Mouse (Mus musculus): ENCODE data around the gene Taar9. TPM values are rescaled to one million over a fixed set of nuclear protein-coding genes. Genes with fewer than 3 reads are reported as not detected.
"Not testable (repeated sequence)": the region's sequence is repeated elsewhere in the genome, so short reads cannot be mapped to it uniquely, and the experiment has no call there.

The Taar9 gene
- polyA plus RNA-seq, 1 experiment from 2014 or later, result not detected

GRCm38 (mm10) chr10:24074751-24075150, 34.6 kb downstream of the Taar9 start:
- not testable (repeated sequence) for H3K27ac ChIP-seq (replicated peaks); H3K9me3 ChIP-seq (replicated peaks); H3K4me3 ChIP-seq (replicated peaks); H3K9ac ChIP-seq (replicated peaks); H3K4me2 ChIP-seq; H3K27me3 ChIP-seq (replicated peaks); H3K4me1 ChIP-seq; H3K36me3 ChIP-seq; ATAC-seq (ENCODE audit: low FRiP score)
- 69% methylated on average over 2 of the region's 2 CpGs for WGBS

GRCm38 (mm10) chr10:24058986-24059385, 50.3 kb downstream of the Taar9 start:
- 84% methylated on average over 3 of the region's 3 CpGs for WGBS
- Histone ChIP-seq H3K9me3 (replicated peaks) (no peaks in the 10 kb centered on the region), H3K36me3 (no peaks in the 10 kb centered on the region), H3K4me2 (no peak overlapping the region), H3K4me1 (no peaks in the 10 kb centered on the region), H3K27me3 (replicated peaks) (no peaks in the 10 kb centered on the region), H3K4me3 (replicated peaks) (no peak overlapping the region), H3K9ac (replicated peaks) (no peak overlapping the region), H3K27ac (replicated peaks) (no peak overlapping the region)
- no peak for ATAC-seq (ENCODE audit: low FRiP score)

Other genes starting within 250 kb of the Taar9 start
- gene Vnn1, start 214.8 kb downstream of the Taar9 start, polyA plus RNA-seq (2015; fragmentation: Nextera tagmentation; extraction: Ambion mirVana), result 0.32 and 0.61 TPM in 2 replicates
- not detected in 2 replicates for gene Taar1, start 189.2 kb downstream of the Taar9 start, polyA plus RNA-seq (2015; fragmentation: Nextera tagmentation; extraction: Ambion mirVana)
- gene Taar2, start 171.0 kb downstream of the Taar9 start, polyA plus RNA-seq (2015; fragmentation: Nextera tagmentation; extraction: Ambion mirVana), result not detected in 2 replicates
- gene Taar3, start 160.0 kb downstream of the Taar9 start, polyA plus RNA-seq (2015; fragmentation: Nextera tagmentation; extraction: Ambion mirVana), result not detected in 2 replicates
- gene Taar4, start 149.0 kb downstream of the Taar9 start, polyA plus RNA-seq (2015; fragmentation: Nextera tagmentation; extraction: Ambion mirVana), result not detected in 2 replicates
- 0.18 TPM in 1 of 2 replicates, not detected in the other for gene Taar5, start 138.8 kb downstream of the Taar9 start, polyA plus RNA-seq (2015; fragmentation: Nextera tagmentation; extraction: Ambion mirVana)
- not detected in 2 replicates for gene Taar6, start 123.9 kb downstream of the Taar9 start, polyA plus RNA-seq (2015; fragmentation: Nextera tagmentation; extraction: Ambion mirVana)
- not detected in 2 replicates for gene Taar7a, start 116.1 kb downstream of the Taar9 start, polyA plus RNA-seq (2015; fragmentation: Nextera tagmentation; extraction: Ambion mirVana)
- gene Taar7b, start 109.6 kb downstream of the Taar9 start, polyA plus RNA-seq (2015; fragmentation: Nextera tagmentation; extraction: Ambion mirVana), result not detected in 2 replicates
- gene Taar7d, start 82.3 kb downstream of the Taar9 start, polyA plus RNA-seq (2015; fragmentation: Nextera tagmentation; extraction: Ambion mirVana), result not detected in 2 replicates
- gene Taar7e, start 71.9 kb downstream of the Taar9 start, polyA plus RNA-seq (2015; fragmentation: Nextera tagmentation; extraction: Ambion mirVana), result not detected in 2 replicates
- not detected in 2 replicates for gene Taar7f, start 60.0 kb downstream of the Taar9 start, polyA plus RNA-seq (2015; fragmentation: Nextera tagmentation; extraction: Ambion mirVana)
- gene Taar8a, start 33.0 kb downstream of the Taar9 start, polyA plus RNA-seq (2015; fragmentation: Nextera tagmentation; extraction: Ambion mirVana), result not detected in 2 replicates
- gene Taar8b, start 17.2 kb downstream of the Taar9 start, polyA plus RNA-seq (2015; fragmentation: Nextera tagmentation; extraction: Ambion mirVana), result not detected in 2 replicates
- not detected in 2 replicates for gene Taar8c, start 7.6 kb downstream of the Taar9 start, polyA plus RNA-seq (2015; fragmentation: Nextera tagmentation; extraction: Ambion mirVana)
- gene Stx7, start 39.8 kb upstream of the Taar9 start, polyA plus RNA-seq (2015; fragmentation: Nextera tagmentation; extraction: Ambion mirVana), result 280 and 309 TPM in 2 replicates
- 8.6 and 9.0 TPM in 2 replicates for gene Moxd1, start 114.0 kb upstream of the Taar9 start, polyA plus RNA-seq (2015; fragmentation: Nextera tagmentation; extraction: Ambion mirVana)